Mouse (Mus musculus) c-Kit-positive CD71-negative TER-119-negative erythroid progenitor cells, embryonic 14.5 days (primary cell): Measurements from ENCODE around the gene Arnt2.

Experiments used
- DNase-seq: peaks from one replicate; pipeline ENCODE4 v3.0.0-alpha.2; 2013; ENCODE audit warnings: low read depth

Arnt2 gene

GRCm38 (mm10) chr7:84409896-84410521 lies at the start of gene Arnt2:
Arnt2 (minus strand) TSS chr7:84410176.
- DNase-seq: no peak

DNA sequence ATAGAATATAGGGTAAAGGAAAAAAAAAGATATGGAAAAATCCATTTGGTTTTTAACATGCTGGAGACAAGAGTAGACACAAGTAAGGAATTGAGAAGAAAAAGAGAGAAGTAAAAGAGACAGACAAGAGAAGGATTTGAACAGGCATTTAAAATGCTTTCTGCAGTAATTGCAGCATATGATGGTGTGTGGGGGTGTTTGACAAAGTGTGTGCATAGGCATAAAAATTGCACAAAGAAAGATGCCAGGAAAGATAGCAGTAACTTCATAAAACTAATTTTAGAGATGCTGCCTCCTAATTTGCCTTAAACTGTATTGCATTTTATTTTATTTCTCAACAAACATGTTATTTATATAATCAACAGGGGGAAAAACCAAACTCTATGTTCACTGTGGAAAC lies 41.7 kb upstream of the Arnt2 start:
- no peak for DNase-seq

GRCm38 (mm10) chr7:84449066-84449465 lies 39.1 kb upstream of the Arnt2 start:
- DNase-seq: no peak

- no peak for DNase-seq
Observed at GRCm38 (mm10) chr7:84448512-84448911, 38.5 kb upstream of the Arnt2 start.

DNA sequence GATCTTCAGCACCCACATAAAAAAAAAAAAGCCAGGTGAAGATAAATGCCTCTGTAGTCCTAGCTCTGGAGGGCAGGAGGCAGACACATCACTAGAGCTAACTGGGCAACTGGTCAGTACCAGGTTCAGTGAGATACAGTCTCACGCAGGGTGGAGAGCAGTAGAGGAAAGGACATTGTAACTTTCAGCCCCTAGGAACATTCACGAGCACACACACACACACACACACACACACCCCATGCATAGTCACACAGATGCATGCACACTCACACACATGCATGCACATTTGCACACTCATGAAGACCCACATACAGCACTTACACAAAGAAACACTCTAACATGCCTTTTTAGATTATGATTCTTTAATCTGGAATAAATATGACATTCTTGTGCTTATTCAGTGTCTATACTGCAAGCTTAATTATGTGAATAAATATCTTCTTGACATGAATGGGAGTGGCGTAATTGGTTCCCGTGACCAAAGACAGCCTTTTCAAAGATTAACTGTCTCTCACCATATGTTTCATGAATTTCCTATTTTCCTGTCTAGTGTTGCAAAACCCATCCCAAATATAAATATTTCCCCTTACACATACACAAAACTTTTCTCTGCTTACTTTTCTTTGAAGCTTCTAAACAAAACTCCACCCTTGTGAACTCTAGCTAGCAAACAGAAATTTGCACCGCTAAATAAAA lies 37.9 kb upstream of the Arnt2 start:
- DNase-seq: no peak

GRCm38 (mm10) chr7:84447060-84447459 lies 37.1 kb upstream of the Arnt2 start:
- DNase-seq: peak; percentile 39

GRCm38 (mm10) chr7:84442343-84442911 lies 32.5 kb upstream of the Arnt2 start:
- no peak for DNase-seq

GRCm38 (mm10) chr7:84439606-84440005 lies 29.6 kb upstream of the Arnt2 start:
- no peak for DNase-seq

- no peak for DNase-seq
Observed at GRCm38 (mm10) chr7:84434901-84435300, 24.9 kb upstream of the Arnt2 start.

- no peak for DNase-seq
Observed at GRCm38 (mm10) chr7:84432151-84432550, 22.2 kb upstream of the Arnt2 start.

DNA sequence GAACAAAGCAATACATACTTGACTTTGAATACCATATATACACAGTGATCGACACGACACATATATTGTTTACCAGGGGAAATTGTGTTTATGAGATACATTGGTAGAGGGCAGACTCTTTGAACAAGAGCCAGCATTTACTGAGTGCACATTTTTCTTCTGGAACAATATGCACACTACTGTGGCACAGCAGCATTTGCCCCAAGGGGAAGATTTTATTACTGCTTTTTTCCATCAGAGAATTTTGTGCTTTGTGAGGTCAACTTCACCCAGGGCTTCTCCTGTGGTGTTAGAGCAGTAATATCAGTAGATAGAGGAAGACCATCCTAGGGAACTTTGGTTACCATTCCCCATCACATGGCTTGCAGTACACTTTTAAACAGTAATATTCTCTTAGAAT lies 17.2 kb upstream of the Arnt2 start:
- DNase-seq: no peak

DNA sequence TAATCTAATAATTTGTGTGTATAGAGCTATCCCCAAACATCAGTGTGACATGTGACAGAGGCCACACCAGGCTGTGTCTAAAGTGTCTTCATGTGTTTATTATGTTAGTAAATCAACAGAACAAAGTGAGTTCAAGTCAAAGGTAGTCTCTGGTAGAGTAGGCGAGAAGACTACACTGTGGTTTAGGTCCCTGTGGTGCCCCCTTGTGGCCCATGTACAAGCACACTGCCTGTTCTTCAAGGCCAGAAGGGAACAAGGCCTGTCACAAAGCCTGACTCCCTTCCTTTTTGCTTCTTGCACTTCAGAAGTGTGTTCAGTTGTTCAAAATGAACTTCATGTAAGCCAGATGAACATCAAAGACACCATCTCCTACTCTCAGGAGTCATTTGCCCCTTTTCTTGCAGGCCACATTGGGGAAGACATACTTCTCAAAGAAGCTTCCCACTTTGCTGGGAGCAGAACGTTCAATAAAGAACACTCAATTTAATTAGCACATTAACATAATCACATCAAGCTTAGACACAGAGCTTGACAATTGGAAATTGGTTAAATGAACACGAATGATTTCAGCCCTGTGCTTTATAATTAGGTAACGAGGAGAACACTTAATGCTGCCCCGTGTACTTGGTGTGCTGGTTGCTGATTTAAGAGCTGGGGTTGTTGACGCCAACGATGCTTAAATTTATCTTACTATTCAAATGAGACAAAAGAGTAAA lies 14.9 kb upstream of the Arnt2 start:
- no peak for DNase-seq

- DNase-seq: no peak
Observed at GRCm38 (mm10) chr7:84421753-84422152, 11.8 kb upstream of the Arnt2 start.

DNA sequence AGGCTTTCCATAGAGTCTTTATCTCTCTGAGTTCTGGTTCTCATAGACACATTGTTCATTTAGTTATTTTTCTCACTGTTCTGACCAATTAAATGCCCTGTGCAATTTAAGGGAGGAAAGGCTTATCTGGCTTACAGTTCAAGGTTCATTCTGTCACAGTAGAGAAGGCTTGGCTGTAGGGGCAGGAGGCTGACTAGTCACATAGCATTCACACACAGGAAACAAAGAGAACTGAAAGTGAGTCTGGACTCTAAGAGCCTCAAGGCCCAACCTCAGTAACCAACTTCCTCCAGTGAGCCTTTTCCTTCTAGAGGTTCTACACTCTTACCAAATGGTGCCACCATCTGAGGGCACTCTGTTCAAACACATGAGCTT lies 11.3 kb upstream of the Arnt2 start:
- no peak for DNase-seq

DNA sequence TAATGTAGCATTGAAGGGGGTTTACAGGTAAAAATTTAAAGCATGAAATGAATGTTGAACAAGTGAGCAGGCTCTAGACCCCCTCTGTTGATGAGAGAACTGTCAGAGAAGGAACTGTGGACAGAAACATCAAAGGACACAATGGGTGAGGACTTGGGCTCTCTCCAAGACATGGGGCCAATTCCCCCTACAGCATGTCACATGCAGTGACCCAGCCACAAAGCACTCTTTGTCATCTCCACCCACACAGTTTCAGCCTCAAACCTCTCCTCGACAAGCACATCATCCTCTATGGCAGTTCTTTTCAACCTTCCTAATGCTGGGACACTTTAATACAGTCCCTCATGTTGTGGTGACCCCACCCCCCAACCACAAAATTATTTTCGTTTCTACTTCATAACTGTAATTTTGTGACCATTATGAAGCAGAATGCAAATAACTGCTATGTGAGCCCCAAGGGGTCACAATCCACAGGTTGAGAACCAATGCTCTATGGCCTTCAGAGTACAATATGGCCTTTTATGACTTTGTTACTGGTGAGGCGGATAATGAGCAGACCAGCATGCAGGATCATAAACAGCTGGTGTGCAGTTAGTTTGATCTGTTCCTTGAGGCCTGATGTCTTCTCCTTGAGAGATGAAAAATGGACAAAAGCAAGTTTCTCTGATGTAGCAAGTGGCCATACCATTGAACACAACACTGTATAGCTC lies 10.8 kb upstream of the Arnt2 start:
- no peak for DNase-seq

GRCm38 (mm10) chr7:84417441-84417840 lies 7.5 kb upstream of the Arnt2 start:
- no peak for DNase-seq

GRCm38 (mm10) chr7:84412570-84412969 lies 2.6 kb upstream of the Arnt2 start:
- no peak for DNase-seq

DNA sequence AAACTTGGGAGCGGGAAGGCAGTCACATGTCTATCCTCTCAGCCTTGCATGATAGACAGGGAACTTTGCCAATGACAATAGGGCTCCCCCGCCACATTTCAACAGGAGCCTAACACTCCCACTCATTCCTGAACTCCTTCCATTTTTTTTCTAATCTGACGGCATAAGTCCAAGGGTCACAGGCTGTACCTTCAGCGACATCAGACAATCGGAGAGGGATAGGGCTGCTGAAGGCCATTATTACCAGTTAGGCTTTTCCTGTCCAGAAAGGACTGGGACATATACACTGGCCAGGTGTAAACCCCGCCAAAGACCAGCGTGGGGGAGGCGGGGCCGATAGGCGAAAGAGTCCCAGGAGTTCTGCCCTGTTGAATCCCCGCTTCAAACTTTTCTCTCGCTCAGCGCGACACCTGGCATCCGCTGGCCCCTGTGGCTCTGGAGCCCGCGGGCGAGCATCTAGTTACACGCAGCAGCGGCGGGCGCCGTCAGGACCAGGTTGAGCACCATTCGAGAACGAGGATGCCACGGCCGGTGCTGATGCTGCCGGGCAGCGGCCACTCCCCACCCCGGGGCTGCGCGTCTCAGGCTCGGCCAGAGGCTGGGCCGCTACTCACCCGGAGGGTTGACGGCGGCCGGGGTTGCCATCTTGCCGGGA lies 608 bp downstream of the Arnt2 start:
- no peak for DNase-seq

DNA sequence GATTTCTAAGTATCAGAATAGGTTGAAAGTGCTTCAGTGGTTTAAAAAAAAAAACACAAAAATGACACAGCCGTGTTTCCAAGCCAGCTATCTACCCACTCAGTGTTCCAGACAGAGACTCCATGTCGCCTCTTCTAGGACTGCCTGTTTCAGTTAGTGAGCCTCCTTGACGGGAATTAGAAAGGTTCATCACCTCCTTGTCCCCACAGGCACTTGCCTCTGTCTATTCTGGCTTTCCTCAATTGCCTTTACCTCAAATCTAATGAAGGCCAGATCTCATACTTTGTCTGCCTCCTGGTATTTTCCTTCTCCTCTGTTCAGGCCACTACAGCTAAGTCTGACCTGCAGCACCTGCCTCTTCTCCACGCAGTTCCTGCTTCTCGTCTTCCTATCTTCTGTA lies 1.7 kb downstream of the Arnt2 start:
- DNase-seq: no peak

GRCm38 (mm10) chr7:84403371-84403770 lies 6.6 kb downstream of the Arnt2 start:
- no peak for DNase-seq

DNA sequence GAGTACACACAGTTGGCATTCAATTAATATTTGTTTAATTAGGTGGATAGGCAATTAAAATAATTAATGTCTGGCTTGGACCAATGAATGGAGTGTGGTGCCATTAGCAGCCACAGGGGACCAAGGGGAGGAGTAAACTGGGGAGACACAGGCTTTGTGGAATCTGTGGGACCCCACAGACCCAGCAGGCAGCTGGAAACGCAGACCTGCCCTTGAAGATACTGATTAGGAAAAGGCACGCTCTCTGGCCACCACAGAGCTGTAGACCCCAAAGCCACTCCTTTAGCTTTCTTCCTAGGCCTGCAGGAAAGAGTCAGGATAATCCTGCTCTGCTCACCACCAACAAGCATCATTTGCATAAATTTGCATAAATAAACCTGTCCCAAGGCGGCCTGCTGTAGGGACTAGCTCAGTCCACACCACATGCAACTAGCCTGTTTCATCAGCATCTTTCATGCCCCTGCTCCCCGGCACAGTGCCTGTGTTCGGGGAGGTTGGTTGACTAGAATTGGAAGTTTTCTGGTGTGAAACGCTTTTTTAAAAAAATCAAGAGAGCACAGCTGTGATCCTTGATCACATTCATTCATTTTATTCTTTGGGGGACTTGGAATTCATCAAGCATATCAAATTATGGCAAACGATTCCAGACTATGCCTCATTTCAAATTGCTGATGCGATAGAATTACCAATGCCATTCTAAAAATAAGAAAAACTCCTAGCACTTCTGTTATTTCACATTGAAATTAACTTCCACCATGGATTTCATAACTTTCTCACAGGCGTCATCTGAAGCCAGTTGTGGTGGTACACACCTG lies 8.1 kb downstream of the Arnt2 start:
- DNase-seq: no peak
